Mouse (Mus musculus) heart, adult 11 months (tissue): ENCODE measurements around the gene Tac4.
A peak's percentile ranks its signal among the peaks of the same experiment; 100 is the strongest.

Experiments
- DNase-seq: peaks from one replicate; pipeline ENCODE4 v3.0.0; 2022

The Tac4 gene

GRCm38 (mm10) chr11:95318116-95318515, 56.8 kb downstream of the Tac4 start:
- peak; percentile 74 for DNase-seq
